Mouse (Mus musculus): ENCODE data around the gene Mroh3. TPM values are rescaled to one million over a fixed set of nuclear protein-coding genes. Genes with fewer than 3 reads are reported as not detected.
A peak's percentile ranks its signal among the peaks of the same experiment; 100 is the strongest.

Mroh3 gene
- total RNA-seq, 4 experiments from 2014 or later = not detected

DNA sequence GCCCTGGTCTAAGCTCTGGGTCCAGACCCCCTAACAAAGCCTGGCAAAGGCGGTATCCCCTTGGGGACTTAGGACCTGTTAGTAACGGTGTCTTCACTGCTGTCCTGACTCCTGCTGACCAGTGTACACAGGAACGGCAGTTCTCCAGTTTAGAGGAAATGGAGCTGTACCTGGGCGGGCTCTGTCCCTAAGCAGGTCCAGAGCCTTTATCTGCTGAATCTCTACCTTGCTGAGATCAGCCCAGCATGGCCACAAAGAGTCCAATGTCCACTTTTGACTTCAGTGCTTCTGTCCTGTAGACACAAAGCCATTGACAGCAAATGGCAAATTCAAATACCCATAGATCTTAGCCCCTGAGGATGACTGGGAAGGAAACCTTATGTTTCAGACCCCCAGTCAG is 55.7 kb downstream of the Mroh3 start:
- no peak for DNase-seq (ENCODE audit: low spot score)

- DNase-seq (ENCODE audit: low spot score) = no peak
Measured at GRCm38 (mm10) chr1:136156304-136156703, 56.3 kb downstream of the Mroh3 start.

DNA sequence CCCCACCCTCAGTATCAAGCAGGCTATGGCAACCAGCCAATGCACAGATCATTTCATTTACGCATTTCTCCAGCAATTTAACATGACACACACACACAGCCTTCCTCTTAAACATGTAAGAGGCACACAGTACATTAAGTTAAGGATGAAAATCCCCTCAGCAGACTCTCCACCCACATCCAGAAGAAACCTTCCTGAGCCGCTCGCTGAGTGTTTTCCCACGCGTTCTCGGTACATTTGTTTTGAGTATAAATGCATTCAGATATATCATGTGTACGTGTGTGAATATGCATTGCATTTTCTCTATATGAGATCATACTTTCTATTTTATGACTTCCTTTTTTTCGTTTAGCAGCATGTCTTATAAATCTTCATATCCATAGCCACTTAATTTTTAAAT is 61.3 kb downstream of the Mroh3 start:
- DNase-seq (ENCODE audit: low spot score) = no peak

- DNase-seq (ENCODE audit: low spot score) = no peak
Measured at GRCm38 (mm10) chr1:136149702-136150101, 62.9 kb downstream of the Mroh3 start.

GRCm38 (mm10) chr1:136143514-136143913 is 69.1 kb downstream of the Mroh3 start:
- no peak for DNase-seq (ENCODE audit: low spot score)

DNA sequence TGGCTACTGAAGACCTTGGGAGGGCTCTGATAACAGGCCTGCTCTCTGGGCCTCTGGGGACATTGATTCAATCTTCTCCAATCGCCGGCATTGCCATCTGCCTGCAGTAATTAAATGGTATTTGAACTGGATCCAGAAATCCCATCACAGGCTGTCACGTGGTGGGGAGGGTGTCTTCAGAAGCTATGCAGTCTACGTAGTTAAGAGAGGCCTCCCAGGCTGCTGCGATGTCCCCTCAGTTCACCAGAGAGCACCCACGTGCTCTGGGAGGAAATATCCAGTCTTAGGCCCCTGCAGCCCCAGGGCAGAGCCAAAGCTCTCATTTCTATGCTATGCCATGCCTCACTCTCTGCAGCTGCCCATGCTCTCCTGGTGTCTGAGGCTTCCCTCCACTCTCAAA is 70.3 kb downstream of the Mroh3 start:
- DNase-seq (ENCODE audit: low spot score) = no peak

DNA sequence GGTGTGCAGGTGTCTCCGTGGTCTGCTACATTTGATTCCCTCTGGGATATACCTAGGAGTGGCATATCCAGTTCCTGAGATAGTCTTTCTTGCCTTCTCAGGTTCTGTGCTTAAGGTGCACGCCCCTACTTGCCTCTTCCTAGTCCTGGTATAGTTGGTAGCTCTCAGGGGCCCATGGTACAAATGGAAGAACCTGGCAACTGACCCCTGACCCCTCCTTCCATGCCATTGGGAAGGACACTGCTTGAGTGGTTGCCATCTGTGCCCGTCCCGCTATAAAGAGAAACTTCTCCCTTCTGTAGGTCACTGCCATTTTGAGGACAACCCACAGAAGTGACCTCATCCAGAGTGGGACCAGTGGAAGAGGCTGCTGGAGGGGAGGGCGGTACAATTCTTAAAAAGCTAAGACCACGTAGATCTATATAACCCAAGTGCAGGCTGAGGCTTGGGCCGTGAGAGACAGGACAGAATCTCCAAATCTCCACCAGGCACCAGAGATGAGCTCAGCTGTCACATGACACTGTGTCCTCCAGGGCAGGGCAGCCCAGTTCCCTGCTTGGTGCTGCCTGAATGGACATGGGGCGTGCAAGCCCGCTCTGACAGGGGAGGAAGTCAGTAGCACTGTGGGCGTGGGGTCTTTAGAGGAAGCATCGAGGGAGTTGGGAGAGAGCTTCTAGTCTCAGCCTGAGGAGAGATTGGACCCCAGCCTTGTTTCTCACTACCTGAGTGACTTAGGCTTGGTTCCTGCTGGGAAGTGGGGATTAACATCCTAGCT is 71.3 kb downstream of the Mroh3 start:
- no peak for DNase-seq (ENCODE audit: low spot score)

DNA sequence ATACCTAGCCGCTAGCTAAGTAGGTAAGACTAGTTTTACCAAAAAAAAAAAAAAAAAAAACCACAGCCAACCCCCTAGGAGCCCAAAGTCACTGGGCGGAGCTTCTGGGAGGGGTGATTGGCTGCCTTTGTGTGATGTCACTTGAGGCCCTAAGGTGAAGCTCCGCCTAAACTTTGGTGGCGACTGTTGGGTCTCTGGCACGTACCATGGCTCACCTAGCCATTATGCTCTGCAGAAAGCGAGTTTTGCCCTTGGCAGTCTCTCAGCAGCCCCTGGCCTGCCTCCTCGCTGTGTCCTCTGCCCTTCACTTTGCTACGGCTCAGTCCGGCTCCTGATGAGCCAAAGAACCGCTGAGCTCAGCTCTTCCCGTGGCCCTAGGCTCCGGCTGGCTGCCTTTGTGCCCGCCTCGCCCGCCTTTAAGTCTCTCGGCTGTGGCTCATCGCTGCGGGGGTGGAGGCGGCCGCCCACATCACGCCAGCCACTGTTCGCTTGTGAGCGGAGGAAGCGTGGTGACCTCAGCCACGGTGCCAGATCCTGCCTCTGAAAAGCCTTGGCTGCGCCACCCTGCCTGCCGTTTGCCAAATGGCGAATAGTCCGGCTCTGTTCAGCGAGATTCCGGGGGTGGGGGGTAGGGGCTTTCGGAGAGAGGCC is 72.5 kb downstream of the Mroh3 start:
- peak; percentile 54 for DNase-seq (ENCODE audit: low spot score)

GRCm38 (mm10) chr1:136138191-136138830 is 74.3 kb downstream of the Mroh3 start:
- no peak for DNase-seq (ENCODE audit: low spot score)

- DNase-seq (ENCODE audit: low spot score) = no peak
Measured at GRCm38 (mm10) chr1:136137575-136137974, 75.1 kb downstream of the Mroh3 start.

GRCm38 (mm10) chr1:136137071-136137531 is 75.5 kb downstream of the Mroh3 start:
- DNase-seq (ENCODE audit: low spot score) = no peak

- DNase-seq (ENCODE audit: low spot score) = no peak
Measured at GRCm38 (mm10) chr1:136136547-136136946, 76.1 kb downstream of the Mroh3 start.

DNA sequence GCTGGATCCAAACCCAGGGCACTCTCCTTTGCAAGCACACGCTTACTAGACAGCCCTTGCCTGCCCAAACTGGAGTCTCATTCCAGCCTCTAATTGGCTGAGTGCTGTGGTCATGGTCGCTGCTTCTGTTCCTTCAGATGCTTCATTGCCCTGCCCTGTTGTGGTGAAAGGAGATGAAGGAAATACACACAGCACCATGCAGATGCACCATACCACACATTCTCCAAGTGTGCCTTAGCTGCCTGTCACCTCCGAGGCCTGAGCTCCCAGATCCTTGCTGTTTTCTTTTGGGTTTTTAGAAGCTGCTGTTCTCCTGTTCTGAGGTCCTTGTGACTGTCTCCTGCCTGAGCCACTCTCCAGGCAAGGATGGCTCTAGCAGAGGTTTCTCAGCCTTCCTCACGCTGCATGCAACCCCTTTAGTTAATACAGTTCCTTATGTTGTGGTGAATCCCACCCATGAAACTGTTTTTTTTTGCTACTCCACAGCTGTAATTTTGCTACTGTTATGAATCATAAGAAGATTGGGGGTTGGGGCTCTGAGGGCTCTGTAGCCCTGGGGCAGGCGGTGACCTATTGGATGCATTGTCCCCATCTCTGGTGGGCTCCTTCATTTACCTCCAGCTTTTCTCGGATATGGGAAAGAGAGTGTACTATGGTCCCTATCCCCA is 76.7 kb downstream of the Mroh3 start:
- no peak for DNase-seq (ENCODE audit: low spot score)

DNA sequence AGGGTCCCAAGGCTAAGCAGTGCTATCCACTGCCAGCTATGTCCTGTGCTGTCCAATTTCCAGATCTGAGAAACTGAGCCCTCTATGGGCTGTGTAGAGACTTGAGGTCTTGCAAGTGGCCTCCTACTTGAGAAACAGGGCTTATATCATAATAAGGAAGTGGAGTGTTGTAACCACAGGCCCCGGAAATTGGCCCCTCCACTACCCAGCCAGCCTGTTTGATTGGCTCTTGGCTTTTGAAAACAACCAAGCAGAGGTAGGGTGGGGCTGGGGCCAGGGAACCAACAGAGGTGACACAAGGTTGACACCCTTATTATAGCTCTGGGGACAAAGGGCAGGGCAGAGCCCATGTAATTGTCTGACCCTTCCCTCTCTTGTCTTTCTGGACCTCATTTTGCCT is 77.6 kb downstream of the Mroh3 start:
- DNase-seq (ENCODE audit: low spot score) = peak; percentile 53

DNA sequence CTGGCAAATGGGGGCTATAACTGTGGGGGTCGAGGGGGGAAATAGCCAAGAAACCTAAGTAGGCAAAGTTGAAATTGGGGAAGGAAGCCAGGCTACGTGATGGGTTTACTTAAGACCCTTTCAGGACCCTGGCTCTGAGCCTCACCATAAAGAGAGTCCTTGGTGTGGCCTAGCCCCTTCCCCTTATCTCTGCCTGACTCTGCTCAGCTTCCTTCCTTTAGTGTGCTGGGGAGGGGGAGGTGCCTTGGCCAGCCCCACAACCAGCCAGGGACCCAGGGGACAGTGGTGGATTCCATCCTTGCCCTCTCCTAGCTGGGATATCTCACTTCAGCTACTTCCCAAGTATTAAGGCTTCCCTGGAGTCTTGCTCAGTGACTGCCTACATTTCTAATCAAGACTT is 78.1 kb downstream of the Mroh3 start:
- no peak for DNase-seq (ENCODE audit: low spot score)

DNA sequence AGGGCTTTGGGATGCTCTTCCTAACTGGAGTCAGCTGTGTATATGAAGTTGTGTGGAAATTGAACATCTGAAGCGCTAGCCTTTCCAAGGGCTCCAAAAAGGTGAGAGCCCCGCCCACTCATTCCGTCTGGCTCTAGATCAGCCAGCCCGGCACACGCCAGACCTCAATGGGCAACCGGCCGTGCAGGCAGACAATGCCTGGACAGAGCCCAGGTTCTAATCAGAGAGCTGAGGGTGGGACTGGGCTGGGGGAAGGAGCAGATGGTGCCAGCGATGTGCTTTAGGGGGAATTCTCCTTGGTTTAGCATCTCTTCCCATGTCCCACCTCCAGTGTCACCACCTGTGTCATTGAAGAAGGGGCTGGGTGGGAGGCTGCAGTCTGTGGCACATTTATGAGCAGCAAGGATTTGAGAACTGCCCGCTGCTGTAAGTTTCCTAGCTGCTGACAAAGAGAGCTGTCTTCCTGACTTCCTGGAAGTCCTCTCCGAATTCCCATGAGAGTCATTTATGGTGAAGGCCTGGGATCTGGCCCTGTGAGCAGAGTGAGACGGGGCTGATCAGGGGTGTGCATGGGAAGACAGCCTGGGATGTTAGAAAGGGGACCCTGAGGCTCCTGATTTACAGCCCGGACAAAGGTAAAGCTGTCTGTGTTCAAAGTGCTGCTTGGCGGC is 78.9 kb downstream of the Mroh3 start:
- DNase-seq (ENCODE audit: low spot score) = no peak

GRCm38 (mm10) chr1:136132386-136133201 is 80.0 kb downstream of the Mroh3 start:
- no peak for DNase-seq (ENCODE audit: low spot score)

All from heart, adult 8-10 months (tissue).